8 mouse cellular contexts compared by ENCODE assay signal in the genomic region with DNA sequence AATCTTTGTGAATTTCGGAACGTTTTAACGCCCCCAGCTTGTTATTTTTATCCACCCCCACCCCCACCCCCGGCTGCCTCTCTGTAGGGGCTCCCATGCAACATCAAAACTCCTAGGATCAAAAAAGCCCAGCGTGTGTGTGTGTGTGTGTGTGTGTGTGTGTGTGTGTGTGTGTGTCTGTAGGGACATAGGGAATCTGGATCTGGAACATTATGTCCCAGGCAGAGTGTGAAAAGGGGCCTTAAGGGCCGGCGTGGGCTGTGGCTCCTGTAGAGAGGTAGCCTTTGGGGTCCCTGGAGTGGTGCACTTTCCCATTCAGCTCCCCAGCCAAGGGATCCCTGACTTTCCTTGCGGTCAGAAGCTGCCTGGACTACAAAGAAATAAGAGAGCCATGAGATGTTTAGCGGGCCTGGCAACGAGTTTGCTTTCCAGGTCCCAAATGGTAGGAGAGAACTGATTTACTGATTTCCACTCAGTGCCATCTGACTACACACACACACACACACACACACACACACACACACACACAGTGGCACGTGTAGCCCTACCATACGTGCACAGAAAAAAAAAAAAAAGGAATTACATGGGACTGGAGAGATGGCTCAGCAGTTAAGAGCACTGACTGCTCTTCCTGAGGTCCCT. TPM values are rescaled to one million over a fixed set of nuclear protein-coding genes. Genes with fewer than 3 reads are reported as not detected.
DNase-seq lines count a peak whose midpoint lies in the region; ATAC-seq and TF ChIP-seq lines count a peak whose summit lies in the region.

No protein-coding gene starts in this region.

- H3K9me3 ChIP-seq in kidney, embryonic 14.5 days (ENCODE audit: control insufficient read depth, low read length) = no peaks in the 10 kb centered on the region
- no peaks in the 10 kb centered on the region for H3K9me3 ChIP-seq in heart, postnatal 0 days (replicated peaks; ENCODE audit: control insufficient read depth, low read length)
- no peaks in the 10 kb centered on the region for H3K9me3 ChIP-seq in limb, embryonic 14.5 days (ENCODE audit: control insufficient read depth, low read length)
- H3K9me3 ChIP-seq in stomach, embryonic 14.5 days (ENCODE audit: control insufficient read depth, low read depth, low read length) = no peaks in the 10 kb centered on the region

- H3K9ac ChIP-seq in kidney, embryonic 14.5 days (ENCODE audit: low read depth, low read length) = peak overlapping the region; percentile 49; the same call in 1 of the 2 replicates
- peak overlapping the region; percentile 54 for H3K9ac ChIP-seq in heart, postnatal 0 days (replicated peaks; ENCODE audit: low read depth, low read length)
- peak overlapping the region; percentile 60 for H3K9ac ChIP-seq in limb, embryonic 14.5 days (ENCODE audit: low read depth, low read length, severe bottlenecking)
- H3K9ac ChIP-seq in stomach, embryonic 14.5 days (replicated peaks; ENCODE audit: low read depth, low read length) = peak overlapping the region; percentile 36

- 35% methylated on average over 12 of the region's 12 CpGs for WGBS in kidney, embryonic 14.5 days
- WGBS in heart, postnatal 0 days = 32% methylated on average over 12 of the region's 12 CpGs
- 31% methylated on average over 11 of the region's 12 CpGs for WGBS in limb, embryonic 14.5 days
- 36% methylated on average over 12 of the region's 12 CpGs for WGBS in stomach, embryonic 14.5 days
- 23% methylated on average over 12 of the region's 12 CpGs for WGBS in cerebellum, adult 2 months

- no peaks in the 10 kb centered on the region for H3K27me3 ChIP-seq in kidney, embryonic 14.5 days (ENCODE audit: control insufficient read depth, insufficient read depth, low read length)
- H3K27me3 ChIP-seq in heart, postnatal 0 days (ENCODE audit: control insufficient read depth, insufficient read depth, low read length) = no peaks in the 10 kb centered on the region
- no peaks in the 10 kb centered on the region for H3K27me3 ChIP-seq in limb, embryonic 14.5 days (ENCODE audit: control insufficient read depth, insufficient read depth, low read length)
- no peaks in the 10 kb centered on the region for H3K27me3 ChIP-seq in stomach, embryonic 14.5 days (ENCODE audit: control insufficient read depth, insufficient read depth, low read length)
- no peaks in the 10 kb centered on the region for H3K27me3 ChIP-seq in cerebellum, adult 2 months (ENCODE audit: control insufficient read depth, insufficient read depth, low read length)

- TF ChIP-seq POLR2A in limb, embryonic 14.5 days (IDR thresholded peaks at IDR 0.05; ENCODE audit: borderline replicate concordance, extremely low read depth, insufficient read depth, insufficient read length) = no peak
- TF ChIP-seq POLR2A in cerebellum, adult 2 months (IDR thresholded peaks at IDR 0.05; ENCODE audit: borderline replicate concordance, insufficient read depth, low read length) = no peak

- peak overlapping the region; percentile 65; the same call in 1 of the 2 replicates for H3K27ac ChIP-seq in kidney, embryonic 14.5 days (ENCODE audit: low read depth, low read length)
- H3K27ac ChIP-seq in heart, postnatal 0 days (ENCODE audit: low read depth) = peak overlapping the region; percentile 86
- peak overlapping the region; percentile 23 for H3K27ac ChIP-seq in limb, embryonic 14.5 days (replicated peaks; ENCODE audit: low read depth, low read length)
- H3K27ac ChIP-seq in stomach, embryonic 14.5 days (ENCODE audit: low read length) = peak overlapping the region; percentile 7; the same call in 1 of the 2 replicates
- no peak overlapping the region for H3K27ac ChIP-seq in cerebellum, adult 2 months (ENCODE audit: insufficient read depth, low read length)

- peaks cover 36% of the 10 kb centered on the region; the same call in 1 of the 2 replicates for H3K36me3 ChIP-seq in kidney, embryonic 14.5 days (ENCODE audit: control insufficient read depth, insufficient read depth, low read length)
- H3K36me3 ChIP-seq in heart, postnatal 0 days (replicated peaks; ENCODE audit: control insufficient read depth, insufficient read depth, low read length) = peaks cover 41% of the 10 kb centered on the region
- peaks cover 36% of the 10 kb centered on the region for H3K36me3 ChIP-seq in limb, embryonic 14.5 days (ENCODE audit: control insufficient read depth, insufficient read depth, low read length)
- peaks cover 16% of the 10 kb centered on the region for H3K36me3 ChIP-seq in stomach, embryonic 14.5 days (ENCODE audit: control insufficient read depth, insufficient read depth, low read length)

- no peak for ATAC-seq in kidney, embryonic 14.5 days (ENCODE audit: low FRiP score, low TSS enrichment)
- ATAC-seq in heart, postnatal 0 days (ENCODE audit: insufficient read depth, low read depth) = peak; percentile 52; the same call in 1 of the 2 replicates
- peak; percentile 38; the same call in 1 of the 2 replicates for ATAC-seq in limb, embryonic 14.5 days (ENCODE audit: low FRiP score, low read depth)
- no peak for ATAC-seq in stomach, embryonic 14.5 days (ENCODE audit: insufficient number of reproducible peaks, insufficient read depth, low FRiP score, low read depth)

- peak overlapping the region; percentile 46 for H3K4me3 ChIP-seq in kidney, embryonic 14.5 days (ENCODE audit: low read length)
- H3K4me3 ChIP-seq in heart, postnatal 0 days (ENCODE audit: low read depth, low read length) = peak overlapping the region; percentile 57
- peak overlapping the region; percentile 46 for H3K4me3 ChIP-seq in limb, embryonic 14.5 days (replicated peaks; ENCODE audit: low read length)
- H3K4me3 ChIP-seq in stomach, embryonic 14.5 days (ENCODE audit: low read depth, low read length) = peak overlapping the region; percentile 54
- H3K4me3 ChIP-seq in cerebellum, adult 2 months (replicated peaks; ENCODE audit: insufficient read depth, low read depth, low read length) = no peak overlapping the region

- no peak for DNase-seq in kidney, postnatal 14 days
- peak; percentile 69 for DNase-seq in brain, adult 2 months (ENCODE audit: low read depth, low spot score)
- DNase-seq in heart, postnatal 0 days (ENCODE audit: low spot score) = no peak
- DNase-seq in limb, embryonic 14.5 days (ENCODE audit: low spot score) = no peak
- DNase-seq in cerebellum, adult 2 months = no peak
- DNase-seq in cerebellum, adult 11-12 months = no peak

- H3K4me2 ChIP-seq in kidney, embryonic 14.5 days (replicated peaks; ENCODE audit: low read depth, low read length) = peak overlapping the region; percentile 58
- peak overlapping the region; percentile 70 for H3K4me2 ChIP-seq in heart, postnatal 0 days (ENCODE audit: low read depth, low read length)
- H3K4me2 ChIP-seq in limb, embryonic 14.5 days (replicated peaks; ENCODE audit: low read depth, low read length, severe bottlenecking) = peak overlapping the region; percentile 57
- H3K4me2 ChIP-seq in stomach, embryonic 14.5 days (replicated peaks; ENCODE audit: low read depth, low read length) = peak overlapping the region; percentile 83

- no peaks in the 10 kb centered on the region for H3K4me1 ChIP-seq in kidney, embryonic 14.5 days (ENCODE audit: control insufficient read depth, insufficient read depth, low read length)
- peaks cover 7% of the 10 kb centered on the region for H3K4me1 ChIP-seq in heart, postnatal 0 days (ENCODE audit: control insufficient read depth, insufficient read depth)
- H3K4me1 ChIP-seq in limb, embryonic 14.5 days (ENCODE audit: control insufficient read depth, insufficient read depth, low read length) = no peaks in the 10 kb centered on the region
- H3K4me1 ChIP-seq in stomach, embryonic 14.5 days (ENCODE audit: control insufficient read depth, insufficient read depth, low read length) = peaks cover 5% of the 10 kb centered on the region; the same call in 1 of the 2 replicates
- peaks cover 17% of the 10 kb centered on the region for H3K4me1 ChIP-seq in cerebellum, adult 2 months (ENCODE audit: control insufficient read depth, insufficient read depth, low read length)

- no peak for TF ChIP-seq CTCF in heart, postnatal 0 days (IDR thresholded peaks at IDR 0.05; ENCODE audit: low read depth)
- no peak for TF ChIP-seq CTCF in cerebellum, adult 2 months (IDR thresholded peaks at IDR 0.05; ENCODE audit: borderline replicate concordance, insufficient read depth, low read depth, low read length)

- peak; percentile 35; the same call in 1 of the 2 replicates for TF ChIP-seq EP300 in heart, postnatal 0 days (IDR thresholded peaks at IDR 0.05; ENCODE audit: low read depth)

RNA-seq across cellular contexts. Expression of a gene that starts 10.1 kb away (rescaled TPM):
- 11.1 and 16.0 TPM in 2 replicates for polyA plus RNA-seq in kidney, embryonic 14.5 days (2014; fragmentation: Nextera tagmentation; extraction: Ambion mirVana)
- total RNA-seq in heart, postnatal 0 days (2014; rRNA removed; ENCODE audit: low replicate concordance) = 77.6 and 82.4 TPM in 2 replicates
- polyA plus RNA-seq in heart, postnatal 0 days (2015; fragmentation: Nextera tagmentation; extraction: Ambion mirVana) = 4.2 and 4.5 TPM in 2 replicates
- polyA plus RNA-seq in limb, embryonic 14.5 days (2012; rRNA removed) = 48.6 and 55.3 TPM in 2 replicates
- polyA plus RNA-seq in limb, embryonic 14.5 days (2014; fragmentation: Nextera tagmentation; extraction: Ambion mirVana) = 7.9 and 11.1 TPM in 2 replicates
- polyA plus RNA-seq in stomach, embryonic 14.5 days (2014; fragmentation: Nextera tagmentation; extraction: Ambion mirVana) = 8.6 and 10.4 TPM in 2 replicates
- 19.0 and 19.9 TPM in 2 replicates for polyA plus RNA-seq in cerebellum, adult 2 months (2012; rRNA removed)

RNA-seq across cellular contexts. Expression of a gene that starts 38.4 kb away (rescaled TPM):
- polyA plus RNA-seq in kidney, embryonic 14.5 days (2014; fragmentation: Nextera tagmentation; extraction: Ambion mirVana) = 5.3 and 9.9 TPM in 2 replicates
- 6.9 and 7.0 TPM in 2 replicates for total RNA-seq in heart, postnatal 0 days (2014; rRNA removed; ENCODE audit: low replicate concordance)
- polyA plus RNA-seq in heart, postnatal 0 days (2015; fragmentation: Nextera tagmentation; extraction: Ambion mirVana) = 0.75 and 0.89 TPM in 2 replicates
- 12.4 and 13.9 TPM in 2 replicates for polyA plus RNA-seq in limb, embryonic 14.5 days (2012; rRNA removed)
- polyA plus RNA-seq in limb, embryonic 14.5 days (2014; fragmentation: Nextera tagmentation; extraction: Ambion mirVana) = 5.1 and 5.6 TPM in 2 replicates
- 11.5 and 13.3 TPM in 2 replicates for polyA plus RNA-seq in stomach, embryonic 14.5 days (2014; fragmentation: Nextera tagmentation; extraction: Ambion mirVana)
- polyA plus RNA-seq in cerebellum, adult 2 months (2012; rRNA removed) = 6.5 and 7.6 TPM in 2 replicates

RNA-seq across cellular contexts. Expression of a gene that starts 45.7 kb away (rescaled TPM):
- 6.3 and 12.8 TPM in 2 replicates for polyA plus RNA-seq in kidney, embryonic 14.5 days (2014; fragmentation: Nextera tagmentation; extraction: Ambion mirVana)
- 4.0 and 10.9 TPM in 2 replicates for total RNA-seq in heart, postnatal 0 days (2014; rRNA removed; ENCODE audit: low replicate concordance)
- 5.0 and 5.4 TPM in 2 replicates for polyA plus RNA-seq in heart, postnatal 0 days (2015; fragmentation: Nextera tagmentation; extraction: Ambion mirVana)
- 12.6 and 14.8 TPM in 2 replicates for polyA plus RNA-seq in limb, embryonic 14.5 days (2012; rRNA removed)
- polyA plus RNA-seq in limb, embryonic 14.5 days (2014; fragmentation: Nextera tagmentation; extraction: Ambion mirVana) = 10.0 and 10.6 TPM in 2 replicates
- polyA plus RNA-seq in stomach, embryonic 14.5 days (2014; fragmentation: Nextera tagmentation; extraction: Ambion mirVana) = 9.8 and 10.5 TPM in 2 replicates
- 13.9 and 14.7 TPM in 2 replicates for polyA plus RNA-seq in cerebellum, adult 2 months (2012; rRNA removed)

Comparison
In these comparisons a context has a peak if more than half of its experiments do, and no peak if none do; other contexts are left out.
1. ATAC-seq: peak in heart, postnatal 0 days (single experiment) and limb, embryonic 14.5 days (single experiment); none in kidney, embryonic 14.5 days (single experiment) and stomach, embryonic 14.5 days (single experiment).
2. Peak in every context shown above with its lines, with median percentiles within 50 percentile points of each other: H3K4me2 ChIP-seq and H3K9ac ChIP-seq.